ENCODE assay signal across 9 mouse cellular contexts in genomic region chr7:44645256-44645655, GRCm38 (mm10).
A peak's percentile ranks its signal among the peaks of the same experiment; 100 is the strongest.
DNase-seq lines count a peak whose midpoint lies in the region.
"Had no signal": no experiment of that assay in that cellular context is flagged by ENCODE, and none has a peak within 500 bp of the region (broad histone marks: within the 10 kb centered on the region; RNA-seq: fewer than 3 reads in every experiment).

No protein-coding gene starts in this region.

- peak; percentile 58 for DNase-seq in cerebellum, adult 9-10 months
- no peak for DNase-seq in cerebellum, adult 11-12 months
- peak; percentile 20 for DNase-seq in lung, postnatal 36 days
- no peak for DNase-seq in lung, postnatal 25 days (ENCODE audit: low spot score)
- DNase-seq in adipocyte (ENCODE audit: low spot score), result peak; percentile 33
- no peak for DNase-seq in retina, embryonic 14.5 days (ENCODE audit: low spot score)
- DNase-seq in B cell, adult 2 months, result no peak
- DNase-seq: embryo, embryonic 11 days; right cerebral cortex, adult 18-20 months had no signal

Comparison
In these comparisons a context has a peak if more than half of its experiments do, and no peak if none do; other contexts are left out.
1. DNase-seq: peak in cerebellum, adult 9-10 months (single experiment), lung, postnatal 36 days (single experiment) and adipocyte (single experiment); none in cerebellum, adult 11-12 months (single experiment), lung, postnatal 25 days (single experiment), retina, embryonic 14.5 days (single experiment) and B cell, adult 2 months (0 of 2).